Mouse (Mus musculus) spleen, adult 2 months (tissue): ENCODE data around the gene Parm1. TPM values are rescaled to one million over a fixed set of nuclear protein-coding genes. Genes with fewer than 3 reads are reported as not detected.

Experiments used
- DNase-seq, 2 experiments: peaks; one replicate each; pipeline versions ENCODE4 v3.0.0 to v3.0.0-alpha.2; 2012 to 2021; ENCODE audit warnings: low spot score in 2 of 2, low read depth in 1 of 2
- H3K27ac ChIP-seq: fragments of 200-500 bp; 2 replicates; pipeline ENCODE4 v1.5.1; 2012; ENCODE audit warnings: low read length, inconsistent platforms; ENCODE audit not compliant: insufficient read depth
- H3K27me3 ChIP-seq: fragments of 200-500 bp; 2 replicates; pipeline ENCODE4 v1.6.1; 2012; ENCODE audit warnings: mild to moderate bottlenecking, moderate library complexity, low read length, inconsistent platforms; ENCODE audit not compliant: control insufficient read depth, insufficient read depth
- H3K36me3 ChIP-seq: fragments of 200-500 bp; 2 replicates; pipeline ENCODE4 v1.6.1; 2012; ENCODE audit warnings: mild to moderate bottlenecking, low read length, inconsistent platforms; ENCODE audit not compliant: control insufficient read depth, insufficient read depth
- H3K4me1 ChIP-seq: fragments of 200-500 bp; 2 replicates; pipeline ENCODE4 v1.6.1; 2011; ENCODE audit warnings: inconsistent platforms; ENCODE audit not compliant: control insufficient read depth, insufficient read depth, insufficient read length
- H3K4me3 ChIP-seq: fragments of 200-500 bp; 2 replicates; pipeline ENCODE4 v1.5.1; 2011; ENCODE audit warnings: mild to moderate bottlenecking, inconsistent platforms; ENCODE audit not compliant: insufficient read depth, insufficient read length; ENCODE audit errors: extremely low read depth
- CTCF ChIP-seq: fragments of 200-500 bp; IDR thresholded peaks from 2 replicates; pipeline ENCODE4 v1.5.1; 2011; ENCODE audit warnings: mild to moderate bottlenecking, inconsistent platforms; ENCODE audit not compliant: insufficient read depth, insufficient read length, insufficient replicate concordance; ENCODE audit errors: extremely low read depth
- POLR2A ChIP-seq: fragments of 200-500 bp; IDR thresholded peaks from 2 replicates; pipeline ENCODE4 v1.6.1; 2011; ENCODE audit warnings: low read depth, low read length, inconsistent platforms
- WGBS: fragments of 180-500 bp; shearing (Covaris S2); methylation state at CpG from one replicate; pipeline ENCODE4 v1.1.7; 2018; 5-methylcytosine and 5-hydroxymethylcytosine counted together
- polyA plus RNA-seq: library from polyadenylated mRNA; depleted of rRNA; stranded (reverse); fragments of >200 nt; gene quantifications from 2 replicates; pipeline ENCODE4 v1.2.3, GENCODE M21; 2012

The Parm1 gene
- polyA plus RNA-seq, 1 experiment: 5.1 TPM

- H3K4me1 ChIP-seq: no peaks in the 10 kb centered on the region; the same call in 1 of the 2 replicates
- H3K36me3 ChIP-seq: no peaks in the 10 kb centered on the region
- 90% methylated on average over 10 of the region's 10 CpGs for WGBS
- no peaks in the 10 kb centered on the region for H3K27me3 ChIP-seq
- no peak for TF ChIP-seq CTCF
- no peak for TF ChIP-seq POLR2A
- no peak overlapping the region for H3K27ac ChIP-seq
- no peak overlapping the region for H3K4me3 ChIP-seq
- DNase-seq: no peak
Measured at GRCm38 (mm10) chr5:91532748-91533496, 15.5 kb downstream of the Parm1 start.

GRCm38 (mm10) chr5:91559071-91559610 is 41.7 kb downstream of the Parm1 start:
- peaks cover 1% of the 10 kb centered on the region; the same call in 1 of the 2 replicates for H3K27me3 ChIP-seq
- no peaks in the 10 kb centered on the region for H3K36me3 ChIP-seq
- DNase-seq: no peak
- H3K27ac ChIP-seq: no peak overlapping the region
- TF ChIP-seq CTCF: no peak
- TF ChIP-seq POLR2A: no peak
- no peaks in the 10 kb centered on the region for H3K4me1 ChIP-seq
- WGBS: 84% methylated on average over 7 of the region's 7 CpGs
- H3K4me3 ChIP-seq: no peak overlapping the region

GRCm38 (mm10) chr5:91559711-91560110 is 42.3 kb downstream of the Parm1 start:
- 76% methylated on average over 2 of the region's 2 CpGs for WGBS
- Histone ChIP-seq H3K27ac (no peak overlapping the region), H3K36me3 (no peaks in the 10 kb centered on the region), H3K27me3 (peaks cover 1% of the 10 kb centered on the region; the same call in 1 of the 2 replicates), H3K4me3 (no peak overlapping the region), H3K4me1 (no peaks in the 10 kb centered on the region)
- no peak for TF ChIP-seq POLR2A
- no peak for DNase-seq

GRCm38 (mm10) chr5:91561394-91561793 is 44.0 kb downstream of the Parm1 start:
- Histone ChIP-seq H3K27me3 (no peaks in the 10 kb centered on the region; the same call in 1 of the 2 replicates), H3K4me1 (no peaks in the 10 kb centered on the region), H3K36me3 (no peaks in the 10 kb centered on the region), H3K27ac (no peak overlapping the region), H3K4me3 (no peak overlapping the region)
- WGBS: 90% methylated on average over 3 of the region's 3 CpGs
- TF ChIP-seq POLR2A (no peak), CTCF (no peak)
- no peak for DNase-seq

- H3K27me3 ChIP-seq: no peaks in the 10 kb centered on the region; the same call in 1 of the 2 replicates
- H3K4me3 ChIP-seq: no peak overlapping the region
- no peak overlapping the region for H3K27ac ChIP-seq
- no peak for DNase-seq
- H3K4me1 ChIP-seq: no peaks in the 10 kb centered on the region
- no peak for TF ChIP-seq CTCF
- TF ChIP-seq POLR2A: no peak
- WGBS: 78% methylated on average over 7 of the region's 7 CpGs
- no peaks in the 10 kb centered on the region for H3K36me3 ChIP-seq
Measured at GRCm38 (mm10) chr5:91562486-91562885, 45.1 kb downstream of the Parm1 start.

- WGBS: 77% methylated on average over 3 of the region's 3 CpGs
- no peak for DNase-seq
- Histone ChIP-seq H3K27ac (no peak overlapping the region), H3K27me3 (no peaks in the 10 kb centered on the region; the same call in 1 of the 2 replicates), H3K36me3 (no peaks in the 10 kb centered on the region), H3K4me3 (no peak overlapping the region), H3K4me1 (no peaks in the 10 kb centered on the region)
- no peak for TF ChIP-seq CTCF
- TF ChIP-seq POLR2A: no peak
Measured at GRCm38 (mm10) chr5:91564054-91564453, 46.6 kb downstream of the Parm1 start.

GRCm38 (mm10) chr5:91565458-91565857 is 48.0 kb downstream of the Parm1 start:
- Histone ChIP-seq H3K4me3 (no peak overlapping the region), H3K27me3 (no peaks in the 10 kb centered on the region; the same call in 1 of the 2 replicates), H3K36me3 (no peaks in the 10 kb centered on the region), H3K27ac (no peak overlapping the region), H3K4me1 (no peaks in the 10 kb centered on the region)
- no peak for TF ChIP-seq POLR2A
- TF ChIP-seq CTCF: no peak
- DNase-seq: no peak
- WGBS: 85% methylated on average over 3 of the region's 3 CpGs
